Mouse (Mus musculus) T-helper 2 cell (primary cell): Measurements from ENCODE around the gene Calml4.
"Not testable (repeated sequence)": the region's sequence is repeated elsewhere in the genome, so short reads cannot be mapped to it uniquely, and the experiment has no call there.

Experiments used
- in situ Hi-C: fragments of 300-600 bp; cut with MboI, MseI; formaldehyde crosslinking; loops from one replicate; pipeline ENCODE4 v1.15.1; 2025; ENCODE audit warnings: high pct_unique_total_duplicates

Gene Calml4

DNA sequence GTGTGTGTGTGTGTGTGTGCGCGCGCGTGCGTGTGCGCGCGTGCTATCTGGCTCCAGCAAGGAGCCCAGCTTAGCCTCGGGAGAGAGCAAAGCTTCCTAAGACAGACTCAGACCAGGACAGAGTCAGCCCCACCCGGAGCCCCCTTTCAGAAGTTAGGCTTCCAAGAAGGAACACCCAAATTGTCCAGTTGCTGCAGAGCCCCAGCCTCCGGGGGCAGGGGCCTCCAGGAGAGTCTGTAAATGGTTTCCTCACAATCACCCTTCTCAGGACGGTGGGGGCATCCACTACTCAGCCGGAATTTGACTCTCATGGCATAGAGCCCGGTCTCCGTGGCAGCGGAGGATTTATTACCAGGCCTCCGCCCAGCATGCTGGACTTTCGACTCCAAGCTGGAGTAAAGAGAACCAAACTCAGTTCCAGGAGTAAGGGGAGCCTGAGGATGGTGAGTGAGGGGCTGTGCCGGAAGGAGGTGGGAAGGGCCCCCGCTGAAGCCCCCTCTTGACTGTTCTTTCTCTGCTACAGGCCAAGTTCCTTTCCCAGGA lies at the start of gene Calml4:
TSS of gene Calml4 (plus strand) at position 362 of the 543 bp plus-strand sequence.
- in situ Hi-C loops: no loop called here

DNA sequence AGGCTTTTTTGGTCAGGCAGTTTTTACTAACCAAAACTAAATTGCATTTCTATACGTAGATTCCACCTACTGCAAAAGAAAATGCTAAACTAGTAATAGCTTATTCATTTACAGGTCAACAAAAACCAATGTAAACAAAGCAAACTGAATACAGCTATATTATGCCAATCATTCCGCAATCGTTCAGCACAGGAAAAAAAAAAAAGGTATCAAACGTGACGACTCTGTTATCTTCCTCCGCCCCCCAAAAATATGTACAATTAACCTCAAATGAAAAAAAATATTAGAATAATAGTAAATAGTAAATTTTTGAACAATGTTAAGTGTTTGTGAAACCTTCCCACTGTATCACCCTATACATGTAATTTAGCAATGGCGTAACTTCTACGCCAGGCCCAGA lies 47.8 kb upstream of the Calml4 start:
- in situ Hi-C loops: no loop called here

DNA sequence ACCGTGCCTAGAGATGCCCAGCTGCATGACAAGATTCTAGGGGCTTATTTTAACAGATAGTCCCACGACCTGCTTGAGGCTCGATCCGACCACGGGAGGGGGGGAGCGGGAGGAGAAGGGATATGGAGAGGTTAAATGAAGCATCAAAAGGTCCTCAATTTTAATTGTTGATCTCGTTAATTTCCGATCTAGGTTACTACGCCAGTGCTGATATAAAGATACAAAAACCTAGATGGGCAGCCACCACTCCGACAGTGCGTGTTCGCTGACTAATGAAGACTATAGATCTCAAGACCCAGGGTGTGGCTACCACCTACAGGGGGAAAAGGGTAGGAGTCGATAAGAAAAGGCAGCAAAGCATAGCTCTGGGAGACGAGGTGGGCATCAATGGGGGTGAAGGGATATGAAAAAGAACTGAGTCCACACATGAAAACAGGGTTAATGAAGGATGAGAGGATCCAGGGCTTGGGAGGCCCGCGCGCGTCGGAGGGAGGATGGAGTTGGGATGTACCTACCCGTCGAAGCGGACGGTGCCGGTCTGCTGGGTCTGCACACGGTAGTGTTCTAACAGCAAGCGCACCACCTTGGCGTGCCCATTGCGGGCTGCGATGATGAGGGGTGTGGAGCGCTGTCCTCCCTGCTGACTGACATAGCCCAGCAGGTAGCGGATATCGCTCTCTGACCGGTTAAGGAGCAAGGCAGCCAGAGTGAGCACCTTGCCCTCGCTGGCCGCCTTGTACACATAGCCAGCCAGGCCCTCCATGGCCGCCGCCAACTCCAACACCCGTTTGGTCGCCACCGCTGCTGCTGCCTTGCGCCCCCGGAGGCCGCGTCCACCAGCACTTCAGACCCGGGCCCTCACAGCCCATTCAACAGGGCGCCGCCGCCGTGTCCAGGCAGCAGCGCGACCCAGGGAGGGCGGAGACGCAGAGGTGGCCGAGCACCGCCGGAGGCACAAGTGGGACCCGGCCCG lies 47.1 kb upstream of the Calml4 start:
- in situ Hi-C loops: no loop called here

DNA sequence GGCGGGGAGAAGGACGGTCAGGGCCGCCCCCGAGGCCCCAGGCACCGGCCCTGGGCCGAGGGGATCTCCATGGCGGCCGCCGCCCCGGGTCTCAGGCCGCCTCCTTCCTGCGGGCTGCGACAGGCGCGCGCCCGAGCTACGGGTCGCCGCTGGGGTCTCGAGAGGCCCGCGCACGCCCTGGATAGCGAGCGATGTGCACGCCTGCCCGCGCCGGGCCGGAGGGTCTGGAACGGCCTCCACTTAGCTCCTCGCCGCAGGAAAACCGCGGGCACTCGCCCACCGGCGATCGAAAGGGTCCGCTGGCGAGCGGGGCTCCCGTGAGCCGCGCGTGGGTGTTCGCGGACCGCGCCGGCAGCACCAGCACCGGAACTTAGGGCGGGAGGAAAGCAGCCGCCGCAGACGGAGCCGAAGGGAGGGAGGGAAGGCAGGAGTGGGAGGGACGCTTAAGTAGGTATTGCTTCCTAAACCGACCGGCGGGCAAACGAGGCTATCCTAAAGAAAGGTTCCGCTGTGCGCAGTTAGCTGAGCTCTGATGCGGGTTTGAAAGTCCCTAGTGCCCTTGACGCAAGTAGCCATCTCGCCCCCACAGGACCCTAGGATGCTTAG lies 46.3 kb upstream of the Calml4 start, which contains the start of gene Fem1b:
TSS of gene Fem1b (minus strand) at position 419 of the 606 bp plus-strand sequence.
- in situ Hi-C loops: no loop called here

DNA sequence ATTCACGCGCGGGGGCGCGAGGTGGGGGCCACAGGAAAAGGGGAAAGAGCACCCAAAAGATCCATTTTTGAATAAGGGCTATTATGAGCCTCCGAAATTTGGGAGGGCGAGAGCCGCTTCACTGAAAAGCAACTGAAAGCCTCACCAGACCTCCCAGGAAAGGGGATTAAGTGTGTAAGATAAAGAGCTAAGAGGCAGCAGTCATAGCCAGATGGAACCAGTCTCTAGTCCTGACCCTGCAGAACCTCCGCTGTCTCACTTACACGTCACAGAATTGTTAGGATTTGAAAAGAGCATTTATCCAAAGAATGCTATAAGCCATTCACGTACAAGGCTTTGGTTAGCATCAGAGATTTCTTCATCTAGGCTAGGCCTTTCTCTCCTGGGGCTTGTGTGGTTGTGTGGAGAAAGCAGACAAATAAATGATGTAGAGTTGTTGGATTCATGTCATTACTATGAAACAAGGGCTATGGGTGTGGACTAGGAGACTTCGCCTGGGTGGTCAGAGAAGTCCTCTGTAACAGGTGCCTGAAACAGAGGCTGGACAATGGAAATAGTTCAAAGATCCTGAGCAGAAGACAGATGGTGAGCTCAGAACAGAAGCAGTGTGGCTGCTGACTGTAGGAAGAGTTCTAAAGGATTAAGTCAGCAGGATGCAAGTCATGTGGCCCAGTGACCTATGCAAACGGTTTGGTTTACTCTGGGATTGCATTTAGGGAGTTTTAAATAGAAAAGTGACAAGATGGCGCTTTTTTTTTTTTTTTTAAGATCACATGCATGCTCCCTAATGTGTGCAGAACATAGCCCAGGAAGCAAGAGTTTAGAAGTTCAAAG lies 45.4 kb upstream of the Calml4 start:
- in situ Hi-C loops: no loop called here

GRCm38 (mm10) chr9:62814751-62815150 lies 43.1 kb upstream of the Calml4 start:
- in situ Hi-C loops: no loop called here

DNA sequence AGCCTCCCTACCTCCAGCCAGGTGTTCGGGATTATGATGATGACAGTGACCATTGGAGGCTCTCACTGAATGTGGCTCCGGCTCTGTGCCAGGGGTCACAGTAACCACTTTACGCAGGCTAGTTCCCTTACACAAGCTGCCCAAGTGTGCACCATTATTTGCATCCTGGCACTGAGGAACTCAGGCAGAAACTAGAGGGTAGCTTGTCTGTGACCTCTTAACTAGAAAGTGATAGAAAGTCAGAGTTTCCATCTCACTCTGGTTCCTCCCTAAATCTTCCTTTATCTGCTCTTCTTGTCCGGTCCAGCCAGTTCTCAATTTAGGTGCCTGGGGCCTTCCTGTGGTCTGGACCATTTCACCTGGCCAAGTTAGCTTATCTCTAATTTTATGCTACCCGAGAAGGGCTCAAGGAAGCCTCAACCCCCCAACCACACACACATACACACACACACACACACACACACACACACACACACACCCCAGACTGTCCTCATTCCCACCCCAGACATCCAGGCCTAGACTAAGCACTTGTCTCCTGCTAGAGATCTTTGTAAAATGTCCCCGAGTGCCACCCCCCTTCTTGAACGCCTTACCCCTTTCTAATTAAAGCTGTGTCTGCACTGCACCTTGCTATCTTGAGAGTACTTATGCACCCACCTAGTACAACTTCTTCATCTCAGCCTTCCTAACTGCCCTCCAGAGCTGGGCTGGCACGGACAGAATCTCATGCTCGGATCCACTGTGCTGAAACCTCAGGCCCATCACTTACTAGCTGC lies 41.4 kb upstream of the Calml4 start:
- in situ Hi-C loops: no loop called here

- in situ Hi-C loops: no loop called here
Measured at GRCm38 (mm10) chr9:62817099-62817571, 40.7 kb upstream of the Calml4 start.

DNA sequence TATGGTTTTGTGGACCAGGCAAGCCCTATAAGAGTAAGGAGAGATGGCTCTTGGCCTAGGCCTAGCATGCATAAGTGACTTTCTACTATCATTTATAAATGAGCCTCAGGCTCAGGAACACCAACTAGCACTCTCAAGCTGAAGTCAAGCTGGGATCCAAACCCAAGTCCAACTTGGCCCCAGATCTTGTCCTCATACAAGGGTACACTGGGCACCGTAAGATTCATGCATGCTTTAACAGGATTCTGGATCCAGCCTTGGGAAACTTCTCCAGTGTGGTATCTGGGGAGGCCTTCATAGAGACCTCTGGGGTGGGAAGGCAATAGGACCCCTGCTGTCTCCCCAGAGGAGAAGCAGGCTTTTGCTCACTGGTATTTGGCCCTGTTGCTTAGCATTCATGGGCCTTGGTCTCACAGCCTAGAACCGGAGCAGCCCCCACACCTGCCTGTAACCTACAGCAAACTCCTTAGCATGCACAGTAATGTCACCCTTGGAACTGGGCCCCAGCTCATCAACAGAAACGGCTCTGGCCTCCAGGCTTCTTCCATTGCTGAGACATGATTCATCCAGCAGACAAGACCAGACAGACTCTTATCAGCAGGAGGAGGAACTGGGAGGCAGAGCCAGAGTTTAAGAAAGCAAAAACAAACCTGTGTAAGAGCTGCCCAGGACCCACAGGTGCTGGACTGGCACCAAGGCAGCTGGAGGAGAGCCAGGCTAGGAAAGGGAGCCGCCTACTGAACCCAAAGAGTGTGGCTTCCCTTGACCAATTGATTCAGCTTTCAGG lies 39.9 kb upstream of the Calml4 start:
- in situ Hi-C loops: no loop called here

- in situ Hi-C loops: no loop called here
Measured at GRCm38 (mm10) chr9:62819494-62819893, 38.4 kb upstream of the Calml4 start.

DNA sequence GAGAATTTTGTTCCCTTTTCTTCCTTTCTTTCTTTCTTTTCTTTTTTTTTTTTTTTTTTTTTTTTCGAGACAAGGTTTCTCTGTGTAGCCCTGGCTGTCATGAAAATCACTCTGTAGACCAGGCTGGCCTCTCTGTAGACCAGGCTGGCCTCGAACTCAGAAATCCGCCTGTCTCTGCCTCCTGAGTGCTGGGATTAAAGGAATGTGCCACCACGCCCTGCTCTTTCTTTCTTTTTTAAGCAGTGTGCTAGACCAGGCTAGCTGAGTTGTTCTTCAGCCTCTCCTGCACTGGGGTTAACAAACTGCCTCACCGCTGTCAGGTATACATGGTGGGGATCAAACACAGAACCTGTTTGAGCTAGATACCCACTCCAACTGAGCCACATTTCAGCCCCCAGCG lies 38.0 kb upstream of the Calml4 start:
- in situ Hi-C loops: not testable (repeated sequence)

GRCm38 (mm10) chr9:62820829-62821228 lies 37.1 kb upstream of the Calml4 start:
- in situ Hi-C loops: no loop called here

DNA sequence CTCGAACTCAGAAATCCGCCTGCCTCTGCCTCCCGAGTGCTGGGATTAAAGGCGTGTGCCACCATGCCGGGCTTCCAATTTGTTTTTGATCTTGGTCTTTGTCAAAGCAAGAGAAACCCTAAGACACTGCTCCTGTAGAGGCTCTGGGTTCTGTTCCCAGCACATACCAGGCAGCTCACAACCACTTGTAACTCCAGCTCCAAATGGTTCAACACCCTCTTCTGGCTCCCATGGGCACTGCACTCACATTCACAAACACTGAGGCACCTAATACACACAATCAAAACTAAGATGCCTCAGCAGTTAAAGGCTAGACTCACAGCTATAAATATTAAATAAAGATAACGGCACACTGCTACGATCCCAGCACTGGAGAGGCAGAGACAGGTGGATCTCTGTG lies 36.1 kb upstream of the Calml4 start:
- in situ Hi-C loops: no loop called here

DNA sequence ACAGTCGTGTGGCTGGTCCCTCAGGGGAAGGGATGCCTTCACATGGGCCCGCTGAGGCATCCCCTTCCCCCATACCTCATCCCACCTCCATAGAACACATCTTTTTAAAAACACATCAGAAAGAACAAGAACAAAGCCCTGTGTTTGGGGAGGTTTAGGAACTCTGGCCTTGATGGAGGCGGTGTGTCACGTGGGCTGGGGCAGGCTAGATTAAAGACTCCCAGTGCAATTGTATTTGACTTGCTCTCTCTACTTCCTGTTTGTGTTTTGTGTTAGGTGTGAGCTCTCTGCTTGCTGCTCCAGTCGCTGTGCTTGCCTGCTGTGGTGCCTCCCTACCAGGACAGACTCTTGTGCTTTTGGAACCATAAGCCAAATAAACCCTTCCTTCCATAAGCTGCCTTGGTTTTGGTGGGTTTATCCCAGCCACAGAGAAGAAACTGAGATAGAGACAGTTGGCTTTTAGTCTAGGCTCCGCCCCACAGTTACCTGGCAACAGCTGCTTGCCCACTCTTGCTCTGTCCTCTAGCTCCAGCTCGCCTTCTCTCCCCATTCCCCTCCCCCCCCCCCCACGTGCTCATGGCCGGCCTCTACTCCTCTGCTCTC lies 32.0 kb upstream of the Calml4 start:
- in situ Hi-C loops: no loop called here

GRCm38 (mm10) chr9:62826456-62826855 lies 31.4 kb upstream of the Calml4 start:
- in situ Hi-C loops: no loop called here

DNA sequence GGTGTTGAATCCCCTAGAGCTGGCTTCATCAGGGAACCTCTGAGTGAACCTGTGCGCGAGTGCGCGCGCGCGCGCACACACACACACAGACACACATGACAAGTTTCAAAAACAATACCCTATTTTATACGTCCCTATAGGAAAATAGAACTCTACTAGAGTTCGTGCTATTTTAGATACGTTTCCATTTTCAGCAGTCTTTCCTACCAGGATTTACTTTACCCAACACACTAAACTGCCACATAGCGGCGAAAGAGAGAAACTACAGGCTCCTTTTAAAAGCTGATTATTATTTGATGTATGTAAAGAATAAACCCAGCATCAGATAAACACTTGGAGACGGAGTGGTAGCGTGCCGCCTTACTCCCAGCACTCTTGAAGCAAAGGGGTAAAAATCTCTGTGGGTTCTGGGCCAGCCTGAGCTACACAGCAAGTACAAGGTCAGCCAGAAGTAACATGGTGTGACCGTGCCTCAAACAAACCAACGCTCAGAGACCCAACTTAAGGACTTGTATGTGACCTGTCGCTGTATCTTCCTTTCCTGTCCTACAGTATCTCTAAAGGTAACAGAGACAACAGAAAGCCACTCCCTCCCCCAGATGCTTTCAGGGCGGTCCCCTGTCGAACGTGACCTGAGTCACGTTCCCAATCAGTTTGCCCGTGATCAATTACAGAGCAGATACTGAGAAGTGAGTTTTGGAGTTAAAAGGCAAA lies 29.8 kb upstream of the Calml4 start:
- in situ Hi-C loops: no loop called here

- in situ Hi-C loops: no loop called here
Measured at GRCm38 (mm10) chr9:62828662-62829086, 29.2 kb upstream of the Calml4 start.

GRCm38 (mm10) chr9:62829877-62830276 lies 28.0 kb upstream of the Calml4 start:
- in situ Hi-C loops: no loop called here

GRCm38 (mm10) chr9:62834906-62835305 lies 23.0 kb upstream of the Calml4 start:
- in situ Hi-C loops: no loop called here
